In the genomic region with DNA sequence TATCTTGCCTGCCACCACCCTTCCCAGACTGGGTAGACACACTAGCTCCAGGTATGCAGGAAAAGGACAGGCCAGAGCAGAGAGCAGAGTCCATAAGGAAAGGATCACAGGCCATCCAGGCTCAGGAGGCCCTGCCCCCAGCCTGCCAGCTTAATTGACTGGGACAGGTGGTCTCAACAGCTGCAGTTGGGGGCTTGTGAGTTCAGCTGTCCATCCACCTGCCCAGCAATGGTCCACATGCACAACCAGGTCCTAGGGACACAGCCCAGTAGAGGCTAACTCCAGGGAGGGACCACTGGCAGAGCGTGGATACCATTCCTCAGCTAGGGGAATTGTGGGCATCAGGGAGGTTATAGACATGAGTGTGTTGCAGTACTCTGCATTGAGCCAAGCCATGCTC, we compare ENCODE assay signal across 9 mouse cellular contexts. TPM values are rescaled to one million over a fixed set of nuclear protein-coding genes. Genes with fewer than 3 reads are reported as not detected.
A peak's percentile ranks its signal among the peaks of the same experiment; 100 is the strongest.
DNase-seq lines count a peak whose midpoint lies in the region; ATAC-seq and TF ChIP-seq lines count a peak whose summit lies in the region.
"Had no signal": no experiment of that assay in that cellular context is flagged by ENCODE, and none has a peak within 500 bp of the region (broad histone marks: within the 10 kb centered on the region; RNA-seq: fewer than 3 reads in every experiment).

No protein-coding gene starts in this region.

- no peak overlapping the region; the same call in 1 of the 2 replicates for H3K27ac ChIP-seq in hindbrain, embryonic 11.5 days (ENCODE audit: low read depth, low read length)
- H3K27ac ChIP-seq in hindbrain, postnatal 0 days: no peak overlapping the region
- no peak overlapping the region for H3K27ac ChIP-seq in midbrain, embryonic 16.5 days (ENCODE audit: low read length)
- no peak overlapping the region for H3K27ac ChIP-seq in midbrain, embryonic 11.5 days (ENCODE audit: low read depth, low read length)
- 0 out of 2 replicates have a peak overlapping the region, but pooled peaks have one; percentile 20 for H3K27ac ChIP-seq in hindbrain, embryonic 16.5 days (ENCODE audit: low read depth, low read length)
- H3K27ac ChIP-seq: macrophage had no signal

- no peak overlapping the region for H3K4me3 ChIP-seq in hindbrain, embryonic 11.5 days (ENCODE audit: low read depth, low read length)
- no peak overlapping the region for H3K4me3 ChIP-seq in hindbrain, postnatal 0 days (ENCODE audit: low read length)
- no peak overlapping the region for H3K4me3 ChIP-seq in midbrain, embryonic 16.5 days (ENCODE audit: low read depth, low read length)
- H3K4me3 ChIP-seq in midbrain, embryonic 11.5 days (ENCODE audit: low read depth, low read length): no peak overlapping the region
- H3K4me3 ChIP-seq in hindbrain, embryonic 16.5 days (ENCODE audit: low read length): no peak overlapping the region

- H3K4me1 ChIP-seq in hindbrain, embryonic 11.5 days (replicated peaks; ENCODE audit: control insufficient read depth, insufficient read depth, low read length): no peaks in the 10 kb centered on the region; the same call in 1 of the 2 replicates
- H3K4me1 ChIP-seq in hindbrain, postnatal 0 days (ENCODE audit: insufficient read depth, low read length): peaks cover 20% of the 10 kb centered on the region
- peaks cover 19% of the 10 kb centered on the region for H3K4me1 ChIP-seq in midbrain, embryonic 16.5 days (ENCODE audit: control insufficient read depth, insufficient read depth, low read length)
- peaks cover 12% of the 10 kb centered on the region for H3K4me1 ChIP-seq in midbrain, embryonic 11.5 days (ENCODE audit: control insufficient read depth, insufficient read depth, low read length)
- peaks cover 28% of the 10 kb centered on the region for H3K4me1 ChIP-seq in hindbrain, embryonic 16.5 days (ENCODE audit: control insufficient read depth, insufficient read depth, low read depth, low read length)

- ATAC-seq in hindbrain, embryonic 11.5 days (ENCODE audit: low FRiP score): no peak
- no peak for ATAC-seq in hindbrain, postnatal 0 days
- ATAC-seq in midbrain, embryonic 16.5 days: no peak
- no peak for ATAC-seq in midbrain, embryonic 11.5 days (ENCODE audit: low FRiP score)
- ATAC-seq in hindbrain, embryonic 16.5 days: no peak

- H3K9me3 ChIP-seq in hindbrain, embryonic 11.5 days (ENCODE audit: control insufficient read depth, low read length): no peaks in the 10 kb centered on the region
- no peaks in the 10 kb centered on the region for H3K9me3 ChIP-seq in hindbrain, postnatal 0 days (ENCODE audit: low read length)
- H3K9me3 ChIP-seq in midbrain, embryonic 16.5 days (replicated peaks; ENCODE audit: control insufficient read depth, low read length, poor library complexity, severe bottlenecking): no peaks in the 10 kb centered on the region
- no peaks in the 10 kb centered on the region for H3K9me3 ChIP-seq in midbrain, embryonic 11.5 days (ENCODE audit: control insufficient read depth, low read length)
- no peaks in the 10 kb centered on the region for H3K9me3 ChIP-seq in hindbrain, embryonic 16.5 days (ENCODE audit: control insufficient read depth, low read length)

- no peaks in the 10 kb centered on the region for H3K27me3 ChIP-seq in hindbrain, embryonic 11.5 days (ENCODE audit: control insufficient read depth, insufficient read depth, low read length)
- no peaks in the 10 kb centered on the region for H3K27me3 ChIP-seq in hindbrain, postnatal 0 days (ENCODE audit: insufficient read depth, low read length)
- no peaks in the 10 kb centered on the region for H3K27me3 ChIP-seq in midbrain, embryonic 16.5 days (ENCODE audit: control insufficient read depth, insufficient read depth, low read depth, low read length)
- no peaks in the 10 kb centered on the region for H3K27me3 ChIP-seq in midbrain, embryonic 11.5 days (ENCODE audit: control insufficient read depth, insufficient read depth, low read length)
- no peaks in the 10 kb centered on the region for H3K27me3 ChIP-seq in hindbrain, embryonic 16.5 days (replicated peaks; ENCODE audit: control insufficient read depth, insufficient read depth, low read length)

- TF ChIP-seq CTCF in hindbrain, postnatal 0 days (IDR thresholded peaks at IDR 0.05; ENCODE audit: low read depth): no peak

- H3K9ac ChIP-seq in hindbrain, embryonic 11.5 days (ENCODE audit: low read depth, low read length): 0 out of 2 replicates have a peak overlapping the region, but pooled peaks have one; percentile 15
- H3K9ac ChIP-seq in hindbrain, postnatal 0 days (replicated peaks; ENCODE audit: low read length): no peak overlapping the region
- 0 out of 2 replicates have a peak overlapping the region, but pooled peaks have one; percentile 2 for H3K9ac ChIP-seq in midbrain, embryonic 16.5 days (ENCODE audit: low read depth, low read length)
- no peak overlapping the region for H3K9ac ChIP-seq in midbrain, embryonic 11.5 days (ENCODE audit: low read length)
- H3K9ac ChIP-seq in hindbrain, embryonic 16.5 days (ENCODE audit: low read depth, low read length): no peak overlapping the region

- H3K36me3 ChIP-seq in hindbrain, embryonic 11.5 days (ENCODE audit: control insufficient read depth, insufficient read depth, low read length): peaks cover 12% of the 10 kb centered on the region
- peaks cover 13% of the 10 kb centered on the region; the same call in 1 of the 2 replicates for H3K36me3 ChIP-seq in hindbrain, postnatal 0 days (ENCODE audit: insufficient read depth, low read length)
- peaks cover 43% of the 10 kb centered on the region for H3K36me3 ChIP-seq in midbrain, embryonic 16.5 days (ENCODE audit: control insufficient read depth, insufficient read depth, low read length)
- H3K36me3 ChIP-seq in midbrain, embryonic 11.5 days (ENCODE audit: control insufficient read depth, insufficient read depth, low read length): peaks cover 19% of the 10 kb centered on the region
- H3K36me3 ChIP-seq in hindbrain, embryonic 16.5 days (ENCODE audit: control insufficient read depth, insufficient read depth, low read length): peaks cover 20% of the 10 kb centered on the region

- DNase-seq in hindbrain, embryonic 11.5 days (ENCODE audit: low spot score): no peak
- DNase-seq in hindbrain, postnatal 0 days (ENCODE audit: low spot score): no peak
- DNase-seq in midbrain, embryonic 11.5 days (ENCODE audit: low spot score, missing footprints): no peak
- DNase-seq in yolk sac, embryonic 10.5 days (ENCODE audit: low spot score): peak; percentile 34
- DNase-seq in cerebellum, postnatal 36 days: no peak
- DNase-seq: layer of hippocampus, postnatal 36 days had no signal

- no peak overlapping the region for H3K4me2 ChIP-seq in hindbrain, embryonic 11.5 days (replicated peaks; ENCODE audit: low read depth, low read length)
- no peak overlapping the region for H3K4me2 ChIP-seq in hindbrain, postnatal 0 days (ENCODE audit: low read depth, low read length)
- no peak overlapping the region for H3K4me2 ChIP-seq in midbrain, embryonic 16.5 days (ENCODE audit: low read length)
- no peak overlapping the region for H3K4me2 ChIP-seq in midbrain, embryonic 11.5 days
- no peak overlapping the region for H3K4me2 ChIP-seq in hindbrain, embryonic 16.5 days (ENCODE audit: low read length)

- WGBS in hindbrain, embryonic 11.5 days: 91% methylated on average over 1 of the region's 1 CpGs
- WGBS in hindbrain, postnatal 0 days: 95% methylated on average over 1 of the region's 1 CpGs
- WGBS in midbrain, embryonic 16.5 days: 89% methylated on average over 1 of the region's 1 CpGs
- 86% methylated on average over 1 of the region's 1 CpGs for WGBS in midbrain, embryonic 11.5 days
- WGBS in hindbrain, embryonic 16.5 days: 93% methylated on average over 1 of the region's 1 CpGs

RNA-seq across cellular contexts. Expression of a gene that starts 16.6 kb away (rescaled TPM):
- 28.7 and 35.6 TPM in 2 replicates for polyA plus RNA-seq in hindbrain, embryonic 11.5 days (2014; fragmentation: Nextera tagmentation; extraction: Ambion mirVana)
- total RNA-seq in hindbrain, postnatal 0 days (2014; rRNA removed): 135 and 145 TPM in 2 replicates
- polyA plus RNA-seq in hindbrain, postnatal 0 days (2015; fragmentation: Nextera tagmentation; extraction: Ambion mirVana): 25.3 and 30.6 TPM in 2 replicates
- polyA plus RNA-seq in midbrain, embryonic 16.5 days (2015; fragmentation: Nextera tagmentation; extraction: Ambion mirVana): 64.0 and 78.9 TPM in 2 replicates
- polyA plus RNA-seq in midbrain, embryonic 11.5 days (2014; fragmentation: Nextera tagmentation; extraction: Ambion mirVana): 24.5 and 29.1 TPM in 2 replicates
- polyA plus RNA-seq in hindbrain, embryonic 16.5 days (2015; fragmentation: Nextera tagmentation; extraction: Ambion mirVana): 21.6 and 44.7 TPM in 2 replicates

Comparison
In these comparisons a context has a peak if more than half of its experiments do, and no peak if none do; other contexts are left out.
1. H3K9ac ChIP-seq: peak in hindbrain, embryonic 11.5 days (single experiment) and midbrain, embryonic 16.5 days (single experiment); none in hindbrain, postnatal 0 days (single experiment), midbrain, embryonic 11.5 days (single experiment) and hindbrain, embryonic 16.5 days (single experiment).